Mouse (Mus musculus) cortical plate, adult 2 months (tissue): ENCODE measurements at regions not wholly inside any gene's neighbourhood (a gene's known extent, or its start where the extent isn't known, plus 50 kb on each side); places are given as distances from the start of the nearest gene placed in this dataset.

ENCODE experiments used
- CTCF ChIP-seq: fragments of 200-500 bp; IDR thresholded peaks from 2 replicates; pipeline ENCODE4 v1.5.1; 2011; ENCODE audit warnings: mild to moderate bottlenecking, control low read depth, low read length; ENCODE audit not compliant: insufficient read depth; ENCODE audit errors: extremely low read depth
- POLR2A ChIP-seq: fragments of 200-500 bp; IDR thresholded peaks from 2 replicates; pipeline ENCODE4 v1.6.1; 2011; ENCODE audit warnings: mild to moderate bottlenecking, low read length, control low read depth; ENCODE audit not compliant: insufficient read depth; ENCODE audit errors: extremely low read depth

DNA sequence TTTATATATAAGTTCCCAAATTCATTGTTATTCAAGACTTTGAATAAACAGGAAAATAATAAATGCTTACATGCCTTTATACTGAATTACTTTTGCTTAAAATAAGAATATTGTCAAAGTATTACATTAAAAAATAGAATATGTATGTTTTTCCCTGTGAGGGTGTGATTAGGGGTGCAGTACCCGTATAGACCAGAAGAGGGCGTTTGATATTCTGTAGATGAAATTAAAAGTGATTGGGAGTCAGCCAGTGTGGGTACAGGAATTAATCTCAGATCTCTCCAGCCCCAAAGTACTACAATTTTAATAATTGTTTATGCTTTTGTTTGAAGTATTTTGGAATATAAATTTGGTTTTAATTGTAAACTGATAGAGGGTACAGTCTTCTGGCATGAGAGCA, 1678.7 kb upstream of the B3galt2 start:
- TF ChIP-seq CTCF (0 out of 2 replicates have a peak, but pooled peaks have one; percentile 3), POLR2A (no peak)
